Mouse (Mus musculus): ENCODE data around the gene Ccnt1.
"Not testable (repeated sequence)": the region's sequence is repeated elsewhere in the genome, so short reads cannot be mapped to it uniquely, and the experiment has no call there.

Gene Ccnt1

GRCm38 (mm10) chr15:98600036-98600709, 29.4 kb upstream of the Ccnt1 start:
- in situ Hi-C loops (cut with MboI; ENCODE audit: low sequenced_read_pairs), result no loop called here

- in situ Hi-C loops (cut with MboI; ENCODE audit: low sequenced_read_pairs), result no loop called here
Observed at GRCm38 (mm10) chr15:98596609-98597008, 25.9 kb upstream of the Ccnt1 start.

GRCm38 (mm10) chr15:98595049-98595448, 24.3 kb upstream of the Ccnt1 start:
- in situ Hi-C loops (cut with MboI; ENCODE audit: low sequenced_read_pairs), result no loop called here

GRCm38 (mm10) chr15:98594193-98594592, 23.5 kb upstream of the Ccnt1 start:
- in situ Hi-C loops (cut with MboI; ENCODE audit: low sequenced_read_pairs), result no loop called here

- in situ Hi-C loops (cut with MboI; ENCODE audit: low sequenced_read_pairs), result no loop called here
Observed at GRCm38 (mm10) chr15:98591396-98591795, 20.7 kb upstream of the Ccnt1 start.

GRCm38 (mm10) chr15:98589640-98590336, 19.1 kb upstream of the Ccnt1 start:
- in situ Hi-C loops (cut with MboI; ENCODE audit: low sequenced_read_pairs), result no loop called here

- in situ Hi-C loops (cut with MboI; ENCODE audit: low sequenced_read_pairs), result no loop called here
Observed at GRCm38 (mm10) chr15:98587751-98588150, 17.0 kb upstream of the Ccnt1 start.

- in situ Hi-C loops (cut with MboI; ENCODE audit: low sequenced_read_pairs), result not testable (repeated sequence)
Observed at GRCm38 (mm10) chr15:98586141-98586540, 15.4 kb upstream of the Ccnt1 start.

- in situ Hi-C loops (cut with MboI; ENCODE audit: low sequenced_read_pairs), result no loop called here
Observed at GRCm38 (mm10) chr15:98585421-98585820, 14.7 kb upstream of the Ccnt1 start.

- in situ Hi-C loops (cut with MboI; ENCODE audit: low sequenced_read_pairs), result loop anchor here (5.0 kb wide), 1 partner anchor 34 kb away; no protein-coding TSS in a partner anchor
Observed at GRCm38 (mm10) chr15:98582996-98583395, 12.3 kb upstream of the Ccnt1 start.

GRCm38 (mm10) chr15:98582410-98582809, 11.7 kb upstream of the Ccnt1 start:
- in situ Hi-C loops (cut with MboI; ENCODE audit: low sequenced_read_pairs), result loop anchor here (5.0 kb wide), 1 partner anchor 35 kb away; no protein-coding TSS in a partner anchor

GRCm38 (mm10) chr15:98579795-98580464, 9.2 kb upstream of the Ccnt1 start:
- in situ Hi-C loops (cut with MboI; ENCODE audit: low sequenced_read_pairs), result loop anchor here (5.0 kb wide), 1 partner anchor 37 kb away; no protein-coding TSS in a partner anchor

- in situ Hi-C loops (cut with MboI; ENCODE audit: low sequenced_read_pairs), result no loop called here
Observed at GRCm38 (mm10) chr15:98579310-98579709, 8.6 kb upstream of the Ccnt1 start.

GRCm38 (mm10) chr15:98573293-98573692, 2.6 kb upstream of the Ccnt1 start:
- in situ Hi-C loops (cut with MboI; ENCODE audit: low sequenced_read_pairs), result no loop called here

GRCm38 (mm10) chr15:98569795-98570365, 843 bp downstream of the Ccnt1 start:
- in situ Hi-C loops (cut with MboI; ENCODE audit: low sequenced_read_pairs), result no loop called here

GRCm38 (mm10) chr15:98569216-98569615, 1.5 kb downstream of the Ccnt1 start:
- in situ Hi-C loops (cut with MboI; ENCODE audit: low sequenced_read_pairs), result no loop called here

- in situ Hi-C loops (cut with MboI; ENCODE audit: low sequenced_read_pairs), result no loop called here
Observed at GRCm38 (mm10) chr15:98568256-98569033, 2.3 kb downstream of the Ccnt1 start.

- in situ Hi-C loops (cut with MboI; ENCODE audit: low sequenced_read_pairs), result no loop called here
Observed at GRCm38 (mm10) chr15:98567278-98568134, 3.2 kb downstream of the Ccnt1 start.

- in situ Hi-C loops (cut with MboI; ENCODE audit: low sequenced_read_pairs), result no loop called here
Observed at GRCm38 (mm10) chr15:98566973-98567277, 3.8 kb downstream of the Ccnt1 start.

GRCm38 (mm10) chr15:98557186-98557585, 13.5 kb downstream of the Ccnt1 start:
- in situ Hi-C loops (cut with MboI; ENCODE audit: low sequenced_read_pairs), result no loop called here
